Mouse (Mus musculus) granulocyte monocyte progenitor cell, adult 5-6 weeks (primary cell): Measurements from ENCODE around the gene Oas1a. TPM values are rescaled to one million over a fixed set of nuclear protein-coding genes. Genes with fewer than 3 reads are reported as not detected.
"Not testable (repeated sequence)": the region's sequence is repeated elsewhere in the genome, so short reads cannot be mapped to it uniquely, and the experiment has no call there.

ENCODE experiments used
- ATAC-seq: replicated peaks from 2 replicates; pipeline ENCODE4 v1.8.0; 2016; ENCODE audit warnings: mild to moderate bottlenecking, moderate TSS enrichment, inconsistent platforms; ENCODE audit not compliant: poor library complexity, severe bottlenecking
- total RNA-seq, 2 experiments: library from RNA; stranded (forward) in 1 of 2; stranded (reverse) in 1 of 2; fragments of 200-712, 200-1000 nt in 1 of 2; fragments of >200 nt in 1 of 2; fragmentation: Nextera tagmentation in 1 of 2; gene quantifications; 2 replicates each; pipeline ENCODE4 v1.2.3; 2014 to 2017

The Oas1a gene
- total RNA-seq (2014; fragmentation: Nextera tagmentation) (11.6 and 14.6 TPM in 2 replicates), total RNA-seq (2017) (10.4 and 14.3 TPM in 2 replicates)

GRCm38 (mm10) chr5:120906791-120907733 is at the start of gene Oas1a:
Gene Oas1a (minus strand): TSS chr5:120907521.
- ATAC-seq: peak; percentile 89

GRCm38 (mm10) chr5:120953974-120954373 is 46.7 kb upstream of the Oas1a start:
- peak; percentile 58; the same call in 1 of the 2 replicates for ATAC-seq

- no peak for ATAC-seq
Measured at GRCm38 (mm10) chr5:120952242-120952770, 45.0 kb upstream of the Oas1a start.

GRCm38 (mm10) chr5:120942076-120942475 is 34.8 kb upstream of the Oas1a start:
- no peak for ATAC-seq

GRCm38 (mm10) chr5:120938586-120938985 is 31.3 kb upstream of the Oas1a start:
- peak; percentile 46; the same call in 1 of the 2 replicates for ATAC-seq

- no peak; the same call in 1 of the 2 replicates for ATAC-seq
Measured at GRCm38 (mm10) chr5:120937841-120938240, 30.5 kb upstream of the Oas1a start.

- no peak for ATAC-seq
Measured at GRCm38 (mm10) chr5:120933966-120934365, 26.6 kb upstream of the Oas1a start.

GRCm38 (mm10) chr5:120927036-120927435 is 19.7 kb upstream of the Oas1a start:
- no peak for ATAC-seq

GRCm38 (mm10) chr5:120926311-120926710 is 19.0 kb upstream of the Oas1a start:
- ATAC-seq: not testable (repeated sequence)

GRCm38 (mm10) chr5:120924520-120924919 is 17.2 kb upstream of the Oas1a start:
- ATAC-seq: not testable (repeated sequence)

GRCm38 (mm10) chr5:120923969-120924368 is 16.6 kb upstream of the Oas1a start:
- ATAC-seq: no peak

- no peak for ATAC-seq
Measured at GRCm38 (mm10) chr5:120920296-120920695, 13.0 kb upstream of the Oas1a start.

- ATAC-seq: not testable (repeated sequence)
Measured at GRCm38 (mm10) chr5:120919156-120919935, 12.0 kb upstream of the Oas1a start.

- not testable (repeated sequence) for ATAC-seq
Measured at GRCm38 (mm10) chr5:120914204-120914603, 6.9 kb upstream of the Oas1a start, which contains the start of gene Oas1d. Gene Oas1d (plus strand): TSS chr5:120914536.

- ATAC-seq: no peak
Measured at GRCm38 (mm10) chr5:120908196-120908920, 1.0 kb upstream of the Oas1a start.

GRCm38 (mm10) chr5:120902056-120902455 is 5.3 kb downstream of the Oas1a start:
- no peak for ATAC-seq

- no peak for ATAC-seq
Measured at GRCm38 (mm10) chr5:120900666-120901065, 6.7 kb downstream of the Oas1a start.

GRCm38 (mm10) chr5:120898726-120899125 is 8.6 kb downstream of the Oas1a start:
- ATAC-seq: no peak

- no peak for ATAC-seq
Measured at GRCm38 (mm10) chr5:120898307-120898706, 9.0 kb downstream of the Oas1a start.
